Mouse (Mus musculus) liver, adult 2 months (tissue): ENCODE data around the gene Camk2g. TPM values are rescaled to one million over a fixed set of nuclear protein-coding genes. Genes with fewer than 3 reads are reported as not detected.

Experiments
- DNase-seq: peaks from one replicate; pipeline ENCODE4 v3.0.0-alpha.2; 2011; ENCODE audit warnings: low read depth, low spot score; ENCODE audit errors: extremely low read depth
- H3K27ac ChIP-seq: fragments of 200-500 bp; replicated peaks from 2 replicates; pipeline ENCODE4 v1.5.1; 2012; ENCODE audit warnings: low read depth, mild to moderate bottlenecking, control low read depth, inconsistent platforms, low read length; ENCODE audit not compliant: insufficient read depth
- H3K27me3 ChIP-seq: fragments of 200-500 bp; 2 replicates; pipeline ENCODE4 v1.6.1; 2012; ENCODE audit warnings: mild to moderate bottlenecking, moderate library complexity, low read length, inconsistent platforms; ENCODE audit not compliant: control insufficient read depth, insufficient read depth
- H3K36me3 ChIP-seq: fragments of 200-500 bp; 2 replicates; pipeline ENCODE4 v1.6.1; 2012; ENCODE audit warnings: low read length, inconsistent platforms; ENCODE audit not compliant: control insufficient read depth, insufficient read depth
- H3K4me1 ChIP-seq: fragments of 200-500 bp; 2 replicates; pipeline ENCODE4 v1.6.1; 2011; ENCODE audit warnings: low read length; ENCODE audit not compliant: control insufficient read depth, insufficient read depth
- H3K4me3 ChIP-seq: fragments of 200-500 bp; 2 replicates; pipeline ENCODE4 v1.5.1; 2011; ENCODE audit warnings: low read depth, mild to moderate bottlenecking, control low read depth, low read length, moderate library complexity; ENCODE audit not compliant: insufficient read depth
- H3K79me2 ChIP-seq: fragments of 200-500 bp; 2 replicates; pipeline ENCODE4 v1.6.1; 2012; ENCODE audit warnings: inconsistent platforms, mild to moderate bottlenecking, low read length, moderate library complexity; ENCODE audit not compliant: control insufficient read depth, insufficient read depth
- H3K9ac ChIP-seq: fragments of 200-500 bp; 2 replicates; pipeline ENCODE4 v1.6.1; 2012; ENCODE audit warnings: low read depth, mild to moderate bottlenecking, control low read depth, inconsistent platforms, low read length
- CTCF ChIP-seq: fragments of 200-500 bp; IDR thresholded peaks from 2 replicates; pipeline ENCODE4 v1.5.1; 2011; ENCODE audit warnings: low read depth, low read length, control low read depth
- POLR2A ChIP-seq: fragments of 200-500 bp; IDR thresholded peaks from 2 replicates; pipeline ENCODE4 v1.6.1; 2011; ENCODE audit warnings: low read length, control low read depth; ENCODE audit not compliant: insufficient read depth; ENCODE audit errors: extremely low read depth
- WGBS: fragments of 180-500 bp; shearing (Covaris S2); methylation state at CpG from one replicate; pipeline ENCODE4 v1.1.7; 2018; 5-methylcytosine and 5-hydroxymethylcytosine counted together
- polyA plus RNA-seq: library from polyadenylated mRNA; depleted of rRNA; stranded (reverse); fragments of >200 nt; gene quantifications from 2 replicates; pipeline ENCODE4 v1.2.3, GENCODE M21; 2012
- total RNA-seq: library from RNA; depleted of rRNA; stranded (reverse); fragments of >200 nt; gene quantifications from 2 replicates; pipeline ENCODE4 v1.2.3, GENCODE M21; 2014

Camk2g gene
- total and polyA plus RNA-seq, 2 experiments = 7.9 TPM

- 89% methylated on average over 3 of the region's 3 CpGs for WGBS
- Histone ChIP-seq H3K9ac (no peak overlapping the region), H3K27me3 (no peaks in the 10 kb centered on the region), H3K36me3 (peaks cover 2% of the 10 kb centered on the region; the same call in 1 of the 2 replicates), H3K4me3 (no peak overlapping the region), H3K4me1 (0 out of 2 replicates have a peak, but pooled peaks cover 3% of the 10 kb centered on the region), H3K79me2 (peaks cover 41% of the 10 kb centered on the region), H3K27ac (no peak overlapping the region)
- no peak for DNase-seq
- TF ChIP-seq CTCF = no peak
- TF ChIP-seq POLR2A = no peak
These were observed 5.7 kb downstream of the Camk2g start for GRCm38 (mm10) chr14:20788151-20788550.

GRCm38 (mm10) chr14:20786611-20787015 lies 7.3 kb downstream of the Camk2g start:
- H3K36me3 ChIP-seq = peaks cover 2% of the 10 kb centered on the region; the same call in 1 of the 2 replicates
- DNase-seq = no peak
- H3K27me3 ChIP-seq = no peaks in the 10 kb centered on the region
- TF ChIP-seq CTCF = no peak
- no peak for TF ChIP-seq POLR2A
- H3K27ac ChIP-seq = no peak overlapping the region
- H3K4me3 ChIP-seq = no peak overlapping the region
- WGBS = 74% methylated on average over 4 of the region's 4 CpGs
- H3K79me2 ChIP-seq = peaks cover 36% of the 10 kb centered on the region; the same call in 1 of the 2 replicates
- no peaks in the 10 kb centered on the region for H3K4me1 ChIP-seq
- no peak overlapping the region for H3K9ac ChIP-seq

GRCm38 (mm10) chr14:20786020-20786419 lies 7.9 kb downstream of the Camk2g start:
- peaks cover 2% of the 10 kb centered on the region; the same call in 1 of the 2 replicates for H3K36me3 ChIP-seq
- no peaks in the 10 kb centered on the region for H3K4me1 ChIP-seq

GRCm38 (mm10) chr14:20785231-20785630 lies 8.7 kb downstream of the Camk2g start:
- Histone ChIP-seq H3K4me1 (no peaks in the 10 kb centered on the region), H3K27ac (no peak overlapping the region), H3K79me2 (peaks cover 27% of the 10 kb centered on the region; the same call in 1 of the 2 replicates), H3K9ac (no peak overlapping the region), H3K36me3 (peaks cover 2% of the 10 kb centered on the region; the same call in 1 of the 2 replicates), H3K4me3 (no peak overlapping the region), H3K27me3 (no peaks in the 10 kb centered on the region)
- WGBS = 83% methylated on average over 1 of the region's 1 CpGs
- no peak for TF ChIP-seq POLR2A
- TF ChIP-seq CTCF = no peak
- DNase-seq = no peak

More at GRCm38 (mm10) chr14:20786020-20786419, 7.9 kb downstream of the Camk2g start:
- DNase-seq = no peak
- Histone ChIP-seq H3K27ac (no peak overlapping the region), H3K27me3 (no peaks in the 10 kb centered on the region), H3K9ac (no peak overlapping the region), H3K4me3 (no peak overlapping the region), H3K79me2 (peaks cover 30% of the 10 kb centered on the region; the same call in 1 of the 2 replicates)
- whole genome bisulfite sequencing = 83% methylated on average over 5 of the region's 5 CpGs
- TF ChIP-seq CTCF = no peak
- no peak for TF ChIP-seq POLR2A

GRCm38 (mm10) chr14:20784708-20785107 lies 9.2 kb downstream of the Camk2g start:
- TF ChIP-seq POLR2A (no peak), CTCF (no peak)
- H3K79me2 ChIP-seq = peaks cover 29% of the 10 kb centered on the region; the same call in 1 of the 2 replicates
- H3K27ac ChIP-seq = no peak overlapping the region
- H3K9ac ChIP-seq = no peak overlapping the region
- H3K4me1 ChIP-seq = no peaks in the 10 kb centered on the region
- no peak overlapping the region for H3K4me3 ChIP-seq
- whole genome bisulfite sequencing = 90% methylated on average over 7 of the region's 7 CpGs
- peaks cover 2% of the 10 kb centered on the region; the same call in 1 of the 2 replicates for H3K36me3 ChIP-seq
- no peaks in the 10 kb centered on the region for H3K27me3 ChIP-seq
- DNase-seq = no peak

- Histone ChIP-seq H3K36me3 (peaks cover 2% of the 10 kb centered on the region; the same call in 1 of the 2 replicates), H3K27ac (no peak overlapping the region), H3K4me1 (no peaks in the 10 kb centered on the region), H3K4me3 (no peak overlapping the region), H3K27me3 (no peaks in the 10 kb centered on the region), H3K9ac (no peak overlapping the region), H3K79me2 (peaks cover 29% of the 10 kb centered on the region; the same call in 1 of the 2 replicates)
- TF ChIP-seq CTCF (no peak), POLR2A (no peak)
- DNase-seq = no peak
- WGBS = 95% methylated on average over 6 of the region's 6 CpGs
These were observed 10.4 kb downstream of the Camk2g start for GRCm38 (mm10) chr14:20783526-20783925.
